Mouse (Mus musculus) small intestine, adult 2 months (tissue): ENCODE data around the gene Amotl2. TPM values are rescaled to one million over a fixed set of nuclear protein-coding genes. Genes with fewer than 3 reads are reported as not detected.

Source experiments
- H3K27ac ChIP-seq: fragments of 200-500 bp; 2 replicates; pipeline ENCODE4 v1.5.1; 2012; ENCODE audit warnings: low read depth, low read length, control low read depth, inconsistent platforms; ENCODE audit not compliant: insufficient read depth
- H3K27me3 ChIP-seq: fragments of 200-500 bp; 2 replicates; pipeline ENCODE4 v1.6.1; 2012; ENCODE audit warnings: mild to moderate bottlenecking, moderate library complexity, low read length, inconsistent platforms; ENCODE audit not compliant: control insufficient read depth, insufficient read depth
- H3K36me3 ChIP-seq: fragments of 200-500 bp; 2 replicates; pipeline ENCODE4 v1.6.1; 2012; ENCODE audit warnings: mild to moderate bottlenecking, low read length, control low read depth, inconsistent platforms; ENCODE audit not compliant: control insufficient read depth, insufficient read depth
- H3K4me1 ChIP-seq: fragments of 200-500 bp; 2 replicates; pipeline ENCODE4 v1.6.1; 2012; ENCODE audit warnings: low read length, inconsistent platforms, mixed read lengths; ENCODE audit not compliant: control insufficient read depth, insufficient read depth, insufficient read length
- H3K4me3 ChIP-seq: fragments of 200-500 bp; 2 replicates; pipeline ENCODE4 v1.5.1; 2012; ENCODE audit warnings: low read depth, mild to moderate bottlenecking, control low read depth, inconsistent platforms, low read length, moderate library complexity
- CTCF ChIP-seq: fragments of 200-500 bp; IDR thresholded peaks from 2 replicates; pipeline ENCODE4 v1.5.1; 2012; ENCODE audit warnings: low read depth, mild to moderate bottlenecking, control low read depth, inconsistent platforms, low read length, moderate library complexity, mixed read lengths; ENCODE audit not compliant: insufficient replicate concordance, insufficient read length; ENCODE audit errors: extremely low read depth
- POLR2A ChIP-seq: fragments of 200-500 bp; IDR thresholded peaks from 2 replicates; pipeline ENCODE4 v1.6.1; 2012; ENCODE audit warnings: low read depth, mild to moderate bottlenecking, control low read depth, inconsistent platforms, low read length, moderate library complexity
- WGBS: fragments of 180-500 bp; shearing (Covaris S2); methylation state at CpG from one replicate; pipeline ENCODE4 v1.1.7; 2018; 5-methylcytosine and 5-hydroxymethylcytosine counted together
- polyA plus RNA-seq: library from polyadenylated mRNA; depleted of rRNA; stranded (reverse); fragments of >200 nt; gene quantifications from 2 replicates; pipeline ENCODE4 v1.2.3, GENCODE M21; 2012

Amotl2 gene
- polyA plus RNA-seq, 1 experiment = 12.3 TPM

DNA sequence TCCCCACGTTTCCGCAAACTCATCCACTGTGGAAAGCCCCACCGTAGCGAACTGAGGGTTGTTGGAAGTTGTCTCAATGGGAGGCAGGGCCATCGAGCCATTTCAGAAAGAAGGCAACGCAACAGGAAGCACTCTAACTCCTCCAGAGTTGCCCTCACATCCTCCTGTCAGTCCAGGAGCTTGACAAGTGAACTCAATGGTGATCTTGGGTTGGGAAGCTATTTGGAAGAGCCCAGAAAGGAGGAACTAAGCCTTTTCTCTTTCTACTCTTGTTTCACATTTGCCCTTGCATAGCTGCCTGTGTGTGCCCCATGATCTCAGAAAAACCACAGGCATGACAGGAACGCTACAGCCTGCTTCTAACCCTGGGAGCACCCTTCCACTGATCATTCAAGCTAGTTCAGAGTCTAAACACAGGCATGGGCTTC is 14.6 kb downstream of the Amotl2 start:
- Histone ChIP-seq H3K4me3 (no peak overlapping the region), H3K27ac (0 out of 2 replicates have a peak overlapping the region, but pooled peaks have one; percentile 0), H3K27me3 (no peaks in the 10 kb centered on the region), H3K4me1 (peaks cover 27% of the 10 kb centered on the region), H3K36me3 (peaks cover 48% of the 10 kb centered on the region)
- 84% methylated on average over 7 of the region's 7 CpGs for WGBS
- TF ChIP-seq POLR2A (no peak), CTCF (no peak)

DNA sequence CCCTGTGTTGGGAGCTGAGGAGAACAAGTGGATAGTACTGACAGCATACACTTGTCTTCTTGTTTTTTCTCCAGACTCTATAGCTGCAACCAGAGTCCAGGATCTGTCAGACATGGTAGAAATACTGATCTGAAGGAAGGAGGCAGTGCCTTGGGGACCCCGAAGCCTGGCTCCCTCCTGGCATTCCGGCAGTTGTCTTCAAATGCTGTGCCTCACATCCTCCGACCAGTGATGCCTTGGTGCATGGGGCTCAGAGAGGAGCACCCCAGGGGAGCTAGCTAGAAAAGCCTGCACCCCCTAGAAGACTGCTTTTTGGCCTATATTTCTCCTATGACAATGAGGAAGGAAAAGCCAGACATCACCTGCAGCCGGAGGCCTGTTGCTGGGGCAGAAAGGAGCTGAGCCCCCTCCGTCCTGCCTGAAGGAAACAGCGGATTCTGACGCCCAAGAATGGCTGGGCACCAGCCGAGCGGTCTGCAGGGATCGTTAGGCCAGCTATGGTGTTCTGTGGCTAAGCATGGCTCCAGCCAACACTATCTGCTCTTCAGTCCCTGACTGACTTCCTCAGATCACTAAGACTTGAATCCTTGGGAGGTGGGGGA is 15.2 kb downstream of the Amotl2 start:
- no peak overlapping the region for H3K4me3 ChIP-seq
- no peaks in the 10 kb centered on the region for H3K27me3 ChIP-seq
- WGBS = 80% methylated on average over 10 of the region's 10 CpGs
- TF ChIP-seq POLR2A = no peak
- no peak for TF ChIP-seq CTCF
- H3K4me1 ChIP-seq = peaks cover 23% of the 10 kb centered on the region
- H3K27ac ChIP-seq = 0 out of 2 replicates have a peak overlapping the region, but pooled peaks have one; percentile 0
- peaks cover 48% of the 10 kb centered on the region for H3K36me3 ChIP-seq

DNA sequence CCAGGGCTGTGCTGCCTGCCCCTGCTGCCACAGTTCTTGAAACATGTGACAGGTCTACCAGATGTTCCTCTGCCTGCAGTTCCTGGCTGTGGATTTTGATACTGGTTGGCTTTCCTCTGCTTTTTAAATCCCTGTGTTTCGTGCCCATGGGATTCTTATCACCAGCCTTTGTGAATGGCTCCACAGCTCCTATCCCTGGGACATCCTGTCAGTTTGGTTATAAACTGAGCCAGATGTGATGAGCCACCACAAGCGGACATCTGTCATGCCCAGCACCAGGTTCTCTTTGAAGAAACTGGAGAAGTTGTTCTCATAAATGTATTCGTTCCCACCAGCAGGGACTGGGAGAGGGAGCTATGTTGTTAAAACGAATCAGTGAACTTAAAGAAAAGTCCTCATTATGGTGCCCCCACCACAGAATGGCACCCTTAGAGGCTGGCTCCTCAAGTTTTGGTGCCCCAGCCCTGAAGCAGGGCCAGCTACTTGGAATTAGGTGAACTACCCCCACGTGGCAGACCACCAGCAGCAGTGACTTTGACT is 15.9 kb downstream of the Amotl2 start:
- H3K4me1 ChIP-seq = peaks cover 19% of the 10 kb centered on the region
- H3K4me3 ChIP-seq = no peak overlapping the region
- H3K27ac ChIP-seq = no peak overlapping the region
- WGBS = 81% methylated on average over 5 of the region's 5 CpGs
- no peaks in the 10 kb centered on the region for H3K27me3 ChIP-seq
- no peak for TF ChIP-seq CTCF
- TF ChIP-seq POLR2A = no peak
- peaks cover 42% of the 10 kb centered on the region for H3K36me3 ChIP-seq

DNA sequence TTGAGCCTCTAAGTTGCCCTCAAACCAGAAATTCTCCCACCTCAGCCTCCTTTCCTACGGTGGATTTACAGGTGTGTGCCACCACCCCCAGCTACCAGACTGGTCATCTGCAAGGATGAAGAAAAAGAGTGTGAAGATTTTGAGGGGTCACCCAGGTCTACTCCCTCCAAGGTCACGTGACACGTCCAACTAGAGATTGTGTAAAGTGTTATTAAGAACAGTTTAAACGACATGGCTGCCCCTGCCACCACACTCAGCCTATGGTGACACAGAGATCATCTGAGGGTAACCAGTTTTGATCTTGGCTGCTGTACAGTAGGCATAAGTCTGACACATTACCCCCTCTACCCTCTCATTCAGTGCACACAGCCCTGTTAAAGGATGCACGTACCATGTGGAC is 17.0 kb downstream of the Amotl2 start:
- Histone ChIP-seq H3K27me3 (no peaks in the 10 kb centered on the region), H3K27ac (peak overlapping the region; percentile 87), H3K4me1 (peaks cover 19% of the 10 kb centered on the region), H3K4me3 (no peak overlapping the region), H3K36me3 (peaks cover 36% of the 10 kb centered on the region)
- no peak for TF ChIP-seq CTCF
- TF ChIP-seq POLR2A = no peak
- 49% methylated on average over 5 of the region's 5 CpGs for WGBS

DNA sequence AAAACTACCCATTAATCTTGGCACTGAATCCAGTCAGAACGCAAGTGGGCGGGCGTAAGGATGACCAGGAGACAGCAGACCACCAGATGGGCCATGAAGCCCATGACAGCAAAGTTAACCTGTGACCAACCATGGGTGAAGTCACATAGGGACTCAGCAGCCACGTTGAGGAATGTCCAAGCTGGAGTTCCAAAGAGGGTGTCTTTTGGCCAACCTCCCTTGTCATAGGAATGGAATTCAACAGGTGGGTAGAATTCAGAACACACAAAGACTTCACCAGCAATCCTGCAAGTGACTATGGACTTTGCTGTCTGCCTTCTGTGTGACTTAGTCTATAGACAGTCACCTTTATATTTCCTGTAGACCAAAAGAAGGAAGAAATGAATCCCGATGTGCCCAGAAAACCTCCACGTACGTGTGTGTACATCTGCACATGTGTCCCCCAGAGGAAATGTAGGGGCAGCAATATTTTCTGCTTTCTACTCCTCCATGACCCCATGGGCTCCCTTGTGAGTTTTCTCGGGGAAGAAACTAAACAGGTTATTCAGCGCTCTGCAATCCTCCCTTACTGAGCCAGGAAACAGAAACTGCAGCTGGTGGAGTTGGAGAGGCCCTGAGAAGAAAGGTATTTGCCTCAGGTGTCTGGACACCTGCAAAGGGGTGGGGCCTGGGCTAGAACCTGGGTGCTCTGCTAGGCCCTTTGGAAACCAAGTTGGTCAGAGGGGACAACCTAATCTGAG is 17.7 kb downstream of the Amotl2 start:
- TF ChIP-seq POLR2A = 0 out of 2 replicates have a peak, but pooled peaks have one; percentile 19
- no peak for TF ChIP-seq CTCF
- Histone ChIP-seq H3K27ac (peak overlapping the region; percentile 87), H3K36me3 (peaks cover 30% of the 10 kb centered on the region), H3K27me3 (no peaks in the 10 kb centered on the region), H3K4me3 (no peak overlapping the region; the same call in 1 of the 2 replicates), H3K4me1 (peaks cover 17% of the 10 kb centered on the region)
- 29% methylated on average over 9 of the region's 9 CpGs for WGBS

DNA sequence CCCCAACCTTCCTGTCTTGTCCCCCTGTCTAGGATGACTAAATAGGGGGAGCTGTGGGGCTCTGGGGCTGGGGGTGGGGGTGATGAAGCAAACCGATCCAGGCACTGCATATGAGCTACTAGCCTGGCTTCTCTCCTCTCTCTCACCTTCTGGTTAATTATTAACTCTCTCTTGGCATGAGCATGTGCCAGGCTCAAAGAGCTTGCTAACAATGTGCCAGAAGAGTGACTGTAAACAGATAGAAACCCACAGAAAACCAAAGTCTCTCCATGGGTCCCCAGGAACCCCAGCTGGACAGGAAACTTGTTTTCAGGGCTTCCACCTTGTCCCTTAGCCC is 18.2 kb downstream of the Amotl2 start:
- Histone ChIP-seq H3K27me3 (no peaks in the 10 kb centered on the region), H3K4me1 (peaks cover 15% of the 10 kb centered on the region; the same call in 1 of the 2 replicates), H3K27ac (peak overlapping the region; percentile 82; the same call in 1 of the 2 replicates), H3K4me3 (no peak overlapping the region; the same call in 1 of the 2 replicates), H3K36me3 (peaks cover 25% of the 10 kb centered on the region)
- TF ChIP-seq CTCF (no peak), POLR2A (no peak)
- 17% methylated on average over 1 of the region's 1 CpGs for WGBS

DNA sequence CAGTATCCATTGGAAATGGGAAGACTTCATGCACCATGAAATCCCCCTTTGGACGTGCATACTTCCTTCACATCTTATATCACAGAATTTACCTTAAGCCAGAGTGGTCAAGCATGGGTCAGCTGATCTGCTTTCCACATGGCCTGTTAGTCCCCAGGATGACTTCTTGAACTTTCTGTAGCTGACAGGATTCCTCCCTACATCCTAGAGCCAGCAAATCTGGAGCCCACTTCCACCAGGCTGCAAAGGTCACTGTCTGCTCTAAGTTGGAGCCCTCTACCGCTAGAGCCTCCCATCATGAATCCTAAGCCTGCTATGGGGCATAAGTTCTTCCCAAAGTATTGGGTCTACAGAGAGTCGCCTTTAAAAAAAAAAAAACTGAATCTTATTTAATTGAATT is 18.8 kb downstream of the Amotl2 start:
- Histone ChIP-seq H3K27me3 (no peaks in the 10 kb centered on the region), H3K27ac (peak overlapping the region; percentile 82; the same call in 1 of the 2 replicates), H3K36me3 (peaks cover 20% of the 10 kb centered on the region), H3K4me3 (no peak overlapping the region), H3K4me1 (peaks cover 15% of the 10 kb centered on the region; the same call in 1 of the 2 replicates)
- no peak for TF ChIP-seq POLR2A
- TF ChIP-seq CTCF = no peak
- WGBS = 72% methylated on average over 3 of the region's 3 CpGs
